Mouse (Mus musculus): Measurements from ENCODE around the gene Hsf2.
"Not testable (repeated sequence)": the region's sequence is repeated elsewhere in the genome, so short reads cannot be mapped to it uniquely, and the experiment has no call there.

Gene Hsf2

DNA sequence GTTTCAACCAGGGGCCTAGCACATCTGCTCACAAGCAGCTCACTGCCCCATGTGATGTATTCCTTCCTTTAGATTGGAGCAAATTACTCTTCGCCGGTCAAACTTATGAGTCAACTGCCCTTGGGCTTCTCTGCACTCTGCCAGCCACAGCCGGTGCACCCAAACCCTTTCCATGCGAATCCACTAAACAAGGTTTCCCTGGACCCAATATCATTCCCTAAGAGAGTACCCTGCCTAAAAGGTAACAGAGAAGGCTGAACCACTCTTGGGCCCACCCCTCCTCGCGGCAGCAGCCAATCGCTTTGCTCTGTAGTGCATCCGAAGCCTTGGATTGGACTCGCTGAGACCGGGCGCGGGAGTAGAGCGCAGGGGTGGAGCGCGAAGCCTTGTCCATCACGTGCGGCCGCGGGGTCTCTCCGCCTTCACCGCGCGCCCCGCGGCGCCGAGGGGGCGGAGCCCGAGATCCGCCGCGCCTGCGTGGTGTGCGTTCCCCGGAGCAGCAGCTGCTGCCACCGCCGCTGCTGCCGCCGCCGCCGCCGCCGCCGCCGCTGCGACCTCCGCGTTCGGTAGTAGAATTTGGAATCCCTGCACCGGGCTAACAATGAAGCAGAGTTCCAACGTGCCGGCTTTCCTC lies at the start of gene Hsf2:
TSS of gene Hsf2 (plus strand) at position 478 of the 634 bp plus-strand sequence.
- peak; percentile 88 to 89 for DNase-seq (ENCODE audit: low spot score in 2 of 2)

GRCm38 (mm10) chr10:57437898-57438297 lies 48.3 kb upstream of the Hsf2 start:
- DNase-seq (ENCODE audit: low spot score in 2 of 2) = no peak

- DNase-seq (ENCODE audit: low spot score in 2 of 2) = no peak
Observed at GRCm38 (mm10) chr10:57441049-57441448, 45.1 kb upstream of the Hsf2 start.

GRCm38 (mm10) chr10:57444392-57444791 lies 41.8 kb upstream of the Hsf2 start:
- no peak for DNase-seq (ENCODE audit: low spot score in 2 of 2)

GRCm38 (mm10) chr10:57445655-57446054 lies 40.5 kb upstream of the Hsf2 start:
- DNase-seq (ENCODE audit: low spot score in 2 of 2) = no peak

GRCm38 (mm10) chr10:57447657-57448050 lies 38.5 kb upstream of the Hsf2 start:
- DNase-seq (ENCODE audit: low spot score in 2 of 2) = no peak

- peak; percentile 76 to 81 for DNase-seq (ENCODE audit: low spot score in 2 of 2)
Observed at GRCm38 (mm10) chr10:57448051-57448716, 38.0 kb upstream of the Hsf2 start.

- not testable (repeated sequence) for DNase-seq (ENCODE audit: low spot score in 2 of 2)
Observed at GRCm38 (mm10) chr10:57463298-57463697, 22.9 kb upstream of the Hsf2 start.

GRCm38 (mm10) chr10:57465768-57466167 lies 20.4 kb upstream of the Hsf2 start:
- DNase-seq (ENCODE audit: low spot score in 2 of 2) = no peak

DNA sequence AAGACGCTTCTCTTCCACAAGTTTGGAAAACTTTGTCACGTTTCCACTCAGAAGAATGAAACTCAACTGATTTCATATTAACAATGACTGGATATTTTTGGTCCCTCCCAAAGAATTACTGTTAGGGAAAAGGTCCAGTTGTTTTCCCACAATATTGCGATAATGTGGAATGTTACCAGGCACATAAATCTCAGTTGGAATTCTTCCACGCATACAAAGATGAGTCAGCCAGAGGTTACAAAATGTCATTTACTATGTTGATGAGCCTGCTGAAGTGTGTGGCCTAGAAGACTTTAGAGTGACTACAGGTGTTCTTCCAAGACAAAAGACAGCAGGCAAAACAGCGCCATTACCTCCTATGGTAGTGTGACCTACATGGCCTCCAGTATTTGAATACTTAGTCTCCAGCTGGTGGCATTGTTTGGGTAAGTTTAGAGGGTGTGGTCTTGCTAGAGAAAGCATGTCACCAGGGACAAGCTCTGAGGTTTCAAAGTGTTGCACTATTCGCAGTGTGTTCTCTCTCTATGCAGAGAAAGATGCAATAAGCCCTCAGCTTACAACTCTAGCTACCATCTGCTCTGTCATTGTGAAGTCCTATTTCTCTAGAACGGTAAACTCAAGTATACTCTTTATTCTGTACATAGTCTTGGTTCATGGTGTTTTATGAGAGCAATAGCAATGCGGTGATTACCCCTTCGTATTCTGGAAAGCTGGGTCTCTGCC lies 8.9 kb upstream of the Hsf2 start:
- DNase-seq (ENCODE audit: low spot score in 2 of 2) = no peak

DNA sequence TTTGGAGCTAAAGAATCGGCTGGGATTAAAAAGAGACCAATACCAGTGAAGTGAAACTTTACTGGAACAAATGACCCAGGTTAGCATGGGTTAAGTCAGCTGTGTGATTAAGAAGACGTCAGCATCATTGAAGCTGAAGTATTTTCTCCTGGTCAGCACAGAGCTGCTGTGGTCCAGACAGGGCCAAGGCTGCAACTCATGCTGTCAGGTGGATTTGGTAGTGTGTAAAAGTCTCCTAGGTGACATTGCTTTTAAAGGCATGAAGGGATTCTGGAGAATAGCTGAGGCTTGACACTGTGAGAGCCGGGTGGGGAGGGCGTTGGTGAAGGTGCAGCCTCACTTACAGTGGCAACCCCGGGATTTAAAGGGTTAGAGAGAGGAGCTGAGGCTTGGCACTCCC lies 4.5 kb upstream of the Hsf2 start:
- DNase-seq (ENCODE audit: low spot score in 2 of 2) = no peak

DNA sequence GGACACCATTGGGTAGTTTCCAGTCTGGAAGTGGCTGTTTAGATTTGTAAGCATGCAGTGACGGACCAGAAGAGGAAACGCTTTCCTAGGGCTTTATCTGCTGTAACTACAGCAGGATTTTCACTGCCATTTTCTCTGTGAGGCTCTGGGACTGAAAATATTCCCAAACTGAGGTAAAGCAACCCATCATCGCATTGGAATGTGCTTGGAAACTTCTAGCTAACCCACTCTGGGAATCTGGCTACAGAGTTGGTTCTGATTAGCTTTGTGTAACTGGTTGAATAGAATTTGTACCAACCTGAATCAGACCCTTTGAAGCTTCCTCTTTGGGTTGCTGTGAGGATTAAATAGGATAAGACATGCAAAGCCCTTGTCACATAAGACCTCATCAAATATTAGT lies 1.4 kb upstream of the Hsf2 start:
- no peak for DNase-seq (ENCODE audit: low spot score in 2 of 2)

GRCm38 (mm10) chr10:57486542-57487071 lies 422 bp downstream of the Hsf2 start:
- DNase-seq (ENCODE audit: low spot score in 2 of 2) = peak; percentile 17 to 73

GRCm38 (mm10) chr10:57487201-57487600 lies 1.0 kb downstream of the Hsf2 start:
- DNase-seq (ENCODE audit: low spot score in 2 of 2) = no peak

GRCm38 (mm10) chr10:57488591-57488990 lies 2.4 kb downstream of the Hsf2 start:
- DNase-seq (ENCODE audit: low spot score in 2 of 2) = no peak

DNA sequence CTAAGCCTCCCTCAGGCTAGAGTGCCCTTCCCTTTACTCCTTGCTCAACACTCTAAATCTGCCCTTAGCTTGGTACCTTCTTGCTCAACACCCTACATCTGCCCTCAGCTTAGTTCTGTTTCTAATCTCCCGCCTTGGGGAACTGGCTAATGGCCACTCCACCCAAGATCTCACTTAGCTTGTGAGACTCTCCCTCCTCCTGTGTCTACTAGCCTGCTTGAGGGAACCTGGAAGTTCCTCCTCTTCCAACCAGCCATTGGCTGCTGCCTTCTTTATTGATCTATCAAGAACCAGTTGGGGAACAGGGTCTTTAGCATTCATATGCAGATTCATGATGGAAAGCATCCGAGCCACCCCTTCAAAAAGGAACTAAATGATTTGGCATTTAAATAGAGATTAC lies 5.9 kb downstream of the Hsf2 start:
- DNase-seq (ENCODE audit: low spot score in 2 of 2) = no peak

GRCm38 (mm10) chr10:57499414-57500156 lies 13.4 kb downstream of the Hsf2 start:
- no peak for DNase-seq (ENCODE audit: low spot score in 2 of 2)

DNA sequence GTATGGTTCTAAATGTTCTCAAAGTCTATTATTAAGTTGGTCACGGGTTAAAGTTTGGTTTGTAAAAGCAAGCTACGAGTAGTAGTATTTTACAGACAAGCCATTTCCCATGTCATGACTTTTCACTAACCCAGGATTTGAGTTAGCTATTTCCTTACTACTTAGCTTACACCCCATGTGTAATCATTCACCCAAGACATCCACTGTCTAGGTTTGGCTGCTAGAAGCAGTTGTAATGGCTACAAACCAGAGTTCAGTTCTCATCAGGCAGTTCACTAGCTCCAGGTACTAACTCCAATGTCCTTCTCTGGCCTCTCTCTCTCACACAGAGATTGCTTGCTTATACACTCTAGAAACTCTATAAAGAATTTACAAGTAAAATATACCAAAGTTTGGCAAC lies 28.4 kb downstream of the Hsf2 start:
- no peak for DNase-seq (ENCODE audit: low spot score in 2 of 2)

- DNase-seq (ENCODE audit: low spot score in 2 of 2) = no peak
Observed at GRCm38 (mm10) chr10:57515278-57515677, 29.1 kb downstream of the Hsf2 start.

DNA sequence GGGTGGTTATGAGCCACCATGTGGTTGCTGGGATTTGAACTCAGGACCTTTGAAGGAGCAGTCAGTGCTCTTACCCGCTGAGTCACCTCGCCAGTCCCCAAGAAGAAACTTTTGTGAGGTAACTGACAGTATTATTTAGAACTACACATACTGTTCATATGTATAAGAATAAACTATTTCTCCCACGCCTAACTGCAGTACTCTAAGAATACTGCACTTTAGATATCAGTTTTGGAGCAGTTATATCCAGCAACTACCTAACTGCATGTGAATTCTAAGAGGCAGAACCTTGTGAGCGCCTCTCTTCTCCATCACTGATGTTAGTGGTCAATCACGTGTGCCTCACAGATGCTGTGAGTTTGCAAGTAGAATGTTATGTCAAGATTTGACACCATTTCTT lies 40.3 kb downstream of the Hsf2 start:
- DNase-seq (ENCODE audit: low spot score in 2 of 2) = no peak

GRCm38 (mm10) chr10:57531076-57531475 lies 44.9 kb downstream of the Hsf2 start:
- DNase-seq (ENCODE audit: low spot score in 2 of 2) = no peak

GRCm38 (mm10) chr10:57531616-57532217 lies 45.5 kb downstream of the Hsf2 start:
- DNase-seq (ENCODE audit: low spot score in 2 of 2) = no peak

All from frontal cortex, postnatal 25 days (tissue).